Mouse (Mus musculus) spleen, adult 2 months (tissue): ENCODE results near the gene Gpat3. TPM values are rescaled to one million over a fixed set of nuclear protein-coding genes. Genes with fewer than 3 reads are reported as not detected.

ENCODE experiments used
- DNase-seq, 2 experiments: peaks; one replicate each; pipeline versions ENCODE4 v3.0.0 to v3.0.0-alpha.2; 2012 to 2021; ENCODE audit warnings: low spot score in 2 of 2, low read depth in 1 of 2
- H3K27ac ChIP-seq: fragments of 200-500 bp; 2 replicates; pipeline ENCODE4 v1.5.1; 2012; ENCODE audit warnings: low read length, inconsistent platforms; ENCODE audit not compliant: insufficient read depth
- H3K27me3 ChIP-seq: fragments of 200-500 bp; 2 replicates; pipeline ENCODE4 v1.6.1; 2012; ENCODE audit warnings: mild to moderate bottlenecking, moderate library complexity, low read length, inconsistent platforms; ENCODE audit not compliant: control insufficient read depth, insufficient read depth
- H3K36me3 ChIP-seq: fragments of 200-500 bp; 2 replicates; pipeline ENCODE4 v1.6.1; 2012; ENCODE audit warnings: mild to moderate bottlenecking, low read length, inconsistent platforms; ENCODE audit not compliant: control insufficient read depth, insufficient read depth
- H3K4me1 ChIP-seq: fragments of 200-500 bp; 2 replicates; pipeline ENCODE4 v1.6.1; 2011; ENCODE audit warnings: inconsistent platforms; ENCODE audit not compliant: control insufficient read depth, insufficient read depth, insufficient read length
- H3K4me3 ChIP-seq: fragments of 200-500 bp; 2 replicates; pipeline ENCODE4 v1.5.1; 2011; ENCODE audit warnings: mild to moderate bottlenecking, inconsistent platforms; ENCODE audit not compliant: insufficient read depth, insufficient read length; ENCODE audit errors: extremely low read depth
- CTCF ChIP-seq: fragments of 200-500 bp; IDR thresholded peaks from 2 replicates; pipeline ENCODE4 v1.5.1; 2011; ENCODE audit warnings: mild to moderate bottlenecking, inconsistent platforms; ENCODE audit not compliant: insufficient read depth, insufficient read length, insufficient replicate concordance; ENCODE audit errors: extremely low read depth
- POLR2A ChIP-seq: fragments of 200-500 bp; IDR thresholded peaks from 2 replicates; pipeline ENCODE4 v1.6.1; 2011; ENCODE audit warnings: low read depth, low read length, inconsistent platforms
- WGBS: fragments of 180-500 bp; shearing (Covaris S2); methylation state at CpG from one replicate; pipeline ENCODE4 v1.1.7; 2018; 5-methylcytosine and 5-hydroxymethylcytosine counted together
- polyA plus RNA-seq: library from polyadenylated mRNA; depleted of rRNA; stranded (reverse); fragments of >200 nt; gene quantifications from 2 replicates; pipeline ENCODE4 v1.2.3, GENCODE M21; 2012

Gpat3 gene
- polyA plus RNA-seq, 1 experiment: 1.1 TPM

GRCm38 (mm10) chr5:100860417-100861053, 15.0 kb downstream of the Gpat3 start:
- H3K27me3 ChIP-seq: no peaks in the 10 kb centered on the region
- WGBS: 85% methylated on average over 12 of the region's 12 CpGs
- peaks cover 10% of the 10 kb centered on the region for H3K4me1 ChIP-seq
- no peak overlapping the region for H3K27ac ChIP-seq
- H3K36me3 ChIP-seq: no peaks in the 10 kb centered on the region
- H3K4me3 ChIP-seq: no peak overlapping the region
- TF ChIP-seq CTCF: no peak
- no peak for TF ChIP-seq POLR2A
- no peak for DNase-seq

GRCm38 (mm10) chr5:100861140-100861539, 15.6 kb downstream of the Gpat3 start:
- Histone ChIP-seq H3K27me3 (no peaks in the 10 kb centered on the region), H3K27ac (no peak overlapping the region), H3K36me3 (no peaks in the 10 kb centered on the region), H3K4me3 (no peak overlapping the region), H3K4me1 (peaks cover 10% of the 10 kb centered on the region)
- no peak for DNase-seq
- 71% methylated on average over 4 of the region's 4 CpGs for WGBS
- TF ChIP-seq CTCF (no peak), POLR2A (no peak)

DNA sequence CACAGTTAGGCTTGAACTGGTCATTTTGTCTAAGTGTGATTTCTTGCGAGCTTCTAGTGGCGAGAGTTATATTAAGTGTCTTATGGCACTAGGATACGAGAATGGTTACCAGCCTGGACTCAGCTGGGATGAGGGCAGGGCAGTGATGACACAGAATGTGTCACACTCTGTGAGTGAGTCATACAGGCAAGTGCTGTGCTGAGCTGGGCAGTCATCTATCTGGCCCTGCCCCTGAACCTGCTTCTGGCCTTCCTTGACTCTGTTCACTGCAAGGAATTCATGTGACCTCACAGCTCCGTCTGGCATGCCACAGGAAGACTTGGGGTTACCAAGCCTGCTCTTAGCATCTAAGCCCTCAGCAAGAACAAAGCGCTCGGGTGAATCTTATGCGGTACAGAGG, 16.3 kb downstream of the Gpat3 start:
- Histone ChIP-seq H3K27me3 (no peaks in the 10 kb centered on the region), H3K36me3 (no peaks in the 10 kb centered on the region), H3K4me1 (peaks cover 5% of the 10 kb centered on the region), H3K27ac (no peak overlapping the region), H3K4me3 (no peak overlapping the region)
- 87% methylated on average over 7 of the region's 7 CpGs for WGBS
- no peak for DNase-seq
- TF ChIP-seq CTCF: no peak
- no peak for TF ChIP-seq POLR2A

DNA sequence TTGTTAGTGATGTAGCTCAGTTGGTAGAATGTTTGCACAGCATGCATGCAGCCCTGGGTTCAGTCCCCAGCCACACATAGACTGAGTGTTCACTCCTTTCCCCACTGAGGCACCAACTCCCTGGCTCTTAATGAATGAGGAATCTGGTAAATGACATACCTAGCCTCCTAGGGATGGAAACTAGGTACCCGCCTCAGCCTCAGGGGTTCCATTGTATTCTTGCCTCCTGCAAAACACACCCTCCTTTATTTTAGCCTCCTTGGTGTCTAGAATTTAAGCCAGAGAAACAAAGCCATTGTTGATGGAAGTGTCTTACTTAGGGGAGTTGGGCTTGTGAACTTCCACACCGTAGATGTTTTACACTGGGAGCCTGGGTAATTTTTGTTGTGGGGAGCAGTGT, 17.6 kb downstream of the Gpat3 start:
- H3K36me3 ChIP-seq: no peaks in the 10 kb centered on the region
- no peaks in the 10 kb centered on the region for H3K27me3 ChIP-seq
- no peak for TF ChIP-seq POLR2A
- TF ChIP-seq CTCF: no peak
- H3K4me1 ChIP-seq: peaks cover 2% of the 10 kb centered on the region; the same call in 1 of the 2 replicates
- 98% methylated on average over 2 of the region's 2 CpGs for WGBS
- no peak overlapping the region for H3K27ac ChIP-seq
- DNase-seq: no peak
- no peak overlapping the region for H3K4me3 ChIP-seq

DNA sequence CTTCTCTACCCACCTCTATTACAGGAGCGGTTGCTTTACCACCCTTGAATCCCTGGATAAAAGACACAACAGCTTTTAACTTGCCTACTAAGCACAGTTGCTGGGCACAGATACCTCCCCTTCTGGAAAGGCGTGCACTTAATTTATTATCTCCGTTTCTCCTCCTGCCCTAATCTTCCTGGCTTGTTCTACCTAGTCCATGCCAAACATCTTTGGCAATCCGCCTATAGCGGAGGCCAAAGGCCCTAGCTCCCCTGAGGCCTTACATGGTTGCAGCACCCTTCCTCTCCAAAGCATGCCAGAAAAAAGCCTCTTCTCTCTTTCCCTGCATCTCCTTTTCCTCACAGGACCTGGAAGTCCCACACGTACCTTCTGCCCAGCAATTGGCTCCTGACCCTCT, 18.9 kb downstream of the Gpat3 start:
- Histone ChIP-seq H3K27ac (no peak overlapping the region), H3K36me3 (no peaks in the 10 kb centered on the region), H3K4me1 (no peaks in the 10 kb centered on the region), H3K4me3 (no peak overlapping the region), H3K27me3 (no peaks in the 10 kb centered on the region)
- 83% methylated on average over 6 of the region's 6 CpGs for WGBS
- TF ChIP-seq POLR2A: no peak
- no peak for TF ChIP-seq CTCF
- DNase-seq: no peak

- WGBS: 70% methylated on average over 2 of the region's 2 CpGs
These were observed 20.7 kb downstream of the Gpat3 start for GRCm38 (mm10) chr5:100866183-100866582.

DNA sequence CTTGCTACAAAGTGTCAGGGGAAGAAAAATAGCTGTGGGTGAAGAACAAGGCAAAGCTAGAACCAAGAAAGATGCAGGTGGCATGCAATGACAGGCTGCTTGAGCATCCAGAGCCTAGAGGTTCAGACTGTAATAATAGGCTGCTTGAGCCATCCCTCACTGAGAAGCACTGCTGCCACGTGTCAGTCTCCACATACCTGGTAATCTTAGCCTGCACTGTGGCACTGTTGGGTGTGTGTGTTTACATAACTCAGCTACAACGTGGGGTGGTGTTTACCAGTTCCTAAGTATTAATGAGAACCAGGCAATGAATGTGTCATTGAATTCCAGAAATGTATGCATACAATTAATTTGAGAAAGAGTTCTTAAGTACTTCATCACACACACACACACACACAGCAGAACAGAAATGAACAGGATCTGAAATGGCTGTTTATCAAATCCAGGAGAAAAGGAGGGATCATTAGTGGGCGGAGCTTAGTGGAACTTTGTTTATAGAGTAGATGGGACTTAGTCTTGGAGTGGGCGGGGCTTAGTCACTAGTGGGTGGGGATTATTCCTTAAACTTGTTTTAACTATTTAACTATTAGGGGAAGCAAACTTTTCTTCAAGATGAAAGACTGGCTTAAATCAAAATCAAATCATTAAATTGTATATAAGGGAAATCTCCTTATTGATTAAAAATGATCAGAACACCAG, 23.8 kb downstream of the Gpat3 start:
- Histone ChIP-seq H3K4me3 (no peak overlapping the region), H3K27me3 (no peaks in the 10 kb centered on the region), H3K4me1 (no peaks in the 10 kb centered on the region), H3K36me3 (no peaks in the 10 kb centered on the region), H3K27ac (no peak overlapping the region)
- 75% methylated on average over 4 of the region's 4 CpGs for WGBS
- no peak for DNase-seq
- TF ChIP-seq POLR2A: no peak
- TF ChIP-seq CTCF: no peak

More at GRCm38 (mm10) chr5:100866183-100866582, 20.7 kb downstream of the Gpat3 start:
- no peak for DNase-seq
- Histone ChIP-seq H3K4me3 (no peak overlapping the region), H3K4me1 (no peaks in the 10 kb centered on the region), H3K27me3 (no peaks in the 10 kb centered on the region), H3K27ac (no peak overlapping the region), H3K36me3 (no peaks in the 10 kb centered on the region)
- TF ChIP-seq POLR2A (no peak), CTCF (no peak)
